10 mouse cellular contexts compared by ENCODE assay signal in genomic region chr7:84026090-84026489, GRCm38 (mm10).
DNase-seq lines count a peak whose midpoint lies in the region; ATAC-seq and TF ChIP-seq lines count a peak whose summit lies in the region.
"Had no signal": no experiment of that assay in that cellular context is flagged by ENCODE, and none has a peak within 500 bp of the region (broad histone marks: within the 10 kb centered on the region; RNA-seq: fewer than 3 reads in every experiment).

No protein-coding gene starts in this region.

- peaks cover 4% of the 10 kb centered on the region; the same call in 1 of the 2 replicates for H3K4me1 ChIP-seq in hindbrain, postnatal 0 days (ENCODE audit: insufficient read depth, low read length)
- H3K4me1 ChIP-seq in hindbrain, embryonic 11.5 days (replicated peaks; ENCODE audit: control insufficient read depth, insufficient read depth, low read length) = 0 out of 2 replicates have a peak, but pooled peaks cover 2% of the 10 kb centered on the region
- 0 out of 2 replicates have a peak, but pooled peaks cover 8% of the 10 kb centered on the region for H3K4me1 ChIP-seq in embryonic facial prominence, embryonic 15.5 days

- TF ChIP-seq CTCF in hindbrain, postnatal 0 days (IDR thresholded peaks at IDR 0.05; ENCODE audit: low read depth) = no peak

- WGBS in hindbrain, postnatal 0 days = 73% methylated on average over 4 of the region's 4 CpGs
- 90% methylated on average over 4 of the region's 4 CpGs for WGBS in hindbrain, embryonic 11.5 days
- 76% methylated on average over 4 of the region's 4 CpGs for WGBS in embryonic facial prominence, embryonic 15.5 days

- no peaks in the 10 kb centered on the region for H3K9me3 ChIP-seq in hindbrain, postnatal 0 days (ENCODE audit: low read length)
- no peaks in the 10 kb centered on the region for H3K9me3 ChIP-seq in hindbrain, embryonic 11.5 days (ENCODE audit: control insufficient read depth, low read length)
- no peaks in the 10 kb centered on the region for H3K9me3 ChIP-seq in embryonic facial prominence, embryonic 15.5 days (replicated peaks)

- no peak overlapping the region for H3K9ac ChIP-seq in hindbrain, postnatal 0 days (replicated peaks; ENCODE audit: low read length)
- H3K9ac ChIP-seq in hindbrain, embryonic 11.5 days (ENCODE audit: low read depth, low read length) = no peak overlapping the region
- no peak overlapping the region for H3K9ac ChIP-seq in embryonic facial prominence, embryonic 15.5 days

- no peak overlapping the region for H3K4me2 ChIP-seq in hindbrain, postnatal 0 days (ENCODE audit: low read depth, low read length)
- H3K4me2 ChIP-seq in hindbrain, embryonic 11.5 days (replicated peaks; ENCODE audit: low read depth, low read length) = no peak overlapping the region
- no peak overlapping the region for H3K4me2 ChIP-seq in embryonic facial prominence, embryonic 15.5 days (replicated peaks)
- H3K4me2 ChIP-seq: heart, embryonic 11.5 days had no signal

- ATAC-seq in hindbrain, postnatal 0 days = peak; percentile 53; the same call in 1 of the 2 replicates
- ATAC-seq in hindbrain, embryonic 11.5 days (ENCODE audit: low FRiP score) = no peak
- 0 out of 2 replicates have a peak, but pooled peaks have one; percentile 37 for ATAC-seq in embryonic facial prominence, embryonic 15.5 days (ENCODE audit: insufficient number of reproducible peaks, low FRiP score, low TSS enrichment, low read depth)
- ATAC-seq in CD4-positive, CD25-positive, alpha-beta regulatory T cell, adult 4 months = no peak

- peak; percentile 57 for DNase-seq in hindbrain, postnatal 0 days (ENCODE audit: low spot score)
- no peak for DNase-seq in hindbrain, embryonic 11.5 days (ENCODE audit: low spot score)
- DNase-seq in brain, adult 2 months (ENCODE audit: low read depth, low spot score) = peak; percentile 80
- DNase-seq in cerebellum, adult 11 months = peak; percentile 77
- DNase-seq in thymus, postnatal 4 days = no peak
- DNase-seq: adrenal gland, postnatal 14 days; thymus, postnatal 36 days had no signal

- H3K27me3 ChIP-seq in hindbrain, postnatal 0 days (ENCODE audit: insufficient read depth, low read length) = no peaks in the 10 kb centered on the region
- H3K27me3 ChIP-seq in hindbrain, embryonic 11.5 days (ENCODE audit: control insufficient read depth, insufficient read depth, low read length) = no peaks in the 10 kb centered on the region
- no peaks in the 10 kb centered on the region for H3K27me3 ChIP-seq in embryonic facial prominence, embryonic 15.5 days

- H3K4me3 ChIP-seq in hindbrain, postnatal 0 days (ENCODE audit: low read length) = no peak overlapping the region
- H3K4me3 ChIP-seq in hindbrain, embryonic 11.5 days (ENCODE audit: low read depth, low read length) = no peak overlapping the region
- H3K4me3 ChIP-seq in embryonic facial prominence, embryonic 15.5 days (replicated peaks) = no peak overlapping the region

- H3K36me3 ChIP-seq in hindbrain, postnatal 0 days (ENCODE audit: insufficient read depth, low read length) = no peaks in the 10 kb centered on the region
- no peaks in the 10 kb centered on the region for H3K36me3 ChIP-seq in hindbrain, embryonic 11.5 days (ENCODE audit: control insufficient read depth, insufficient read depth, low read length)
- H3K36me3 ChIP-seq in embryonic facial prominence, embryonic 15.5 days = no peaks in the 10 kb centered on the region

- H3K27ac ChIP-seq in hindbrain, postnatal 0 days = no peak overlapping the region
- no peak overlapping the region for H3K27ac ChIP-seq in hindbrain, embryonic 11.5 days (ENCODE audit: low read depth, low read length)
- no peak overlapping the region for H3K27ac ChIP-seq in embryonic facial prominence, embryonic 15.5 days (replicated peaks)

Comparison
In these comparisons a context has a peak if more than half of its experiments do, and no peak if none do; other contexts are left out.
1. ATAC-seq: peak in hindbrain, postnatal 0 days (single experiment) and embryonic facial prominence, embryonic 15.5 days (single experiment); none in hindbrain, embryonic 11.5 days (single experiment) and CD4-positive, CD25-positive, alpha-beta regulatory T cell, adult 4 months (single experiment).
2. DNase-seq: peak in hindbrain, postnatal 0 days (single experiment), brain, adult 2 months (single experiment) and cerebellum, adult 11 months (single experiment); none in hindbrain, embryonic 11.5 days (single experiment) and thymus, postnatal 4 days (single experiment).